Mouse (Mus musculus) midbrain, embryonic 13.5 days (tissue): ENCODE results near the gene Coq10b. TPM values are rescaled to one million over a fixed set of nuclear protein-coding genes. Genes with fewer than 3 reads are reported as not detected.
"Not testable (repeated sequence)": the region's sequence is repeated elsewhere in the genome, so short reads cannot be mapped to it uniquely, and the experiment has no call there.

Experiments used
- ATAC-seq: fragments of 200-750 bp; cut with Nextera tagmentation; 2 replicates; pipeline ENCODE4 v1.8.0; 2017; ENCODE audit warnings: mild to moderate bottlenecking, moderate TSS enrichment, moderate library complexity
- H3K27ac ChIP-seq: fragments of 300-500 bp; sonication (generic); 2 replicates; pipeline ENCODE4 v1.5.1; 2015; ENCODE audit warnings: inconsistent platforms, mild to moderate bottlenecking, moderate library complexity
- H3K27me3 ChIP-seq: fragments of 300-500 bp; sonication (generic); 2 replicates; pipeline ENCODE4 v1.6.1; 2015; ENCODE audit warnings: mild to moderate bottlenecking, inconsistent platforms
- H3K36me3 ChIP-seq: fragments of 300-500 bp; sonication (generic); 2 replicates; pipeline ENCODE4 v1.6.1; 2015; ENCODE audit warnings: mild to moderate bottlenecking, inconsistent platforms
- H3K4me1 ChIP-seq: fragments of 300-500 bp; sonication (generic); replicated peaks from 2 replicates; pipeline ENCODE4 v1.6.1; 2015; ENCODE audit warnings: inconsistent platforms
- H3K4me2 ChIP-seq: fragments of 300-500 bp; sonication (generic); replicated peaks from 2 replicates; pipeline ENCODE4 v1.6.1; 2015; ENCODE audit warnings: moderate library complexity, mild to moderate bottlenecking, inconsistent platforms
- H3K4me3 ChIP-seq: fragments of 300-500 bp; sonication (generic); replicated peaks from 2 replicates; pipeline ENCODE4 v1.5.1; 2015; ENCODE audit warnings: mild to moderate bottlenecking, inconsistent platforms
- H3K9ac ChIP-seq: fragments of 300-500 bp; sonication (generic); replicated peaks from 2 replicates; pipeline ENCODE4 v1.6.1; 2015; ENCODE audit warnings: mild to moderate bottlenecking, inconsistent platforms
- H3K9me3 ChIP-seq: fragments of 300-500 bp; sonication (generic); 2 replicates; pipeline ENCODE4 v1.6.1; 2016; ENCODE audit warnings: mild to moderate bottlenecking, inconsistent platforms
- WGBS: fragments of 180-500 bp; shearing (Covaris S2); methylation state at CpG from one replicate; pipeline ENCODE4 v1.1.7; 2015; 5-methylcytosine and 5-hydroxymethylcytosine counted together
- polyA plus RNA-seq: library from polyadenylated mRNA; unstranded; fragments of >200 nt; fragmentation: Nextera tagmentation; extraction: Ambion mirVana; gene quantifications from 2 replicates; pipeline ENCODE4 v1.2.1, GENCODE M21; 2015

Coq10b gene
- polyA plus RNA-seq, 1 experiment from 2014 or later: 33.1 TPM

DNA sequence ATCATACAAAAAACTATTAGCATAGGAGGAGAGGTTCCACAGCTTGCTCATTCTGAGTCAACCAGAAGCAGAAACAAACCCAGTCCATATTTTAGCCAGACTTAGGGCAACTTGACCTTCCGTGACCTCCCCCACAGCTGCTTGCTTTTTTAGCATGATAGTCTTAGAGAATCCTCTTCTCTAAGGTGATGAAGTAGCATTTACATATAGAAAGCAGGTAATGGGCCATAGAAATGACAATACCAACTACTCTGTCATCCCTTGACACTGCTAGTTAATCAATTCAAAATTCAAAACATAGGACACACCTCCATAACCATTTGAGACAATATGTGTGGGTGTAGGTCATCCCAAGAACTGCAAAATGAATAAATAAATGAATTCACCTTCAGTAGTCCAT is 12.6 kb upstream of the Coq10b start:
- H3K4me1 ChIP-seq: no peaks in the 10 kb centered on the region
- no peak overlapping the region for H3K9ac ChIP-seq
- no peak for ATAC-seq
- H3K4me2 ChIP-seq: no peak overlapping the region
- H3K27me3 ChIP-seq: no peaks in the 10 kb centered on the region
- WGBS: 89% methylated on average over 1 of the region's 1 CpGs
- H3K27ac ChIP-seq: no peak overlapping the region
- no peaks in the 10 kb centered on the region for H3K9me3 ChIP-seq
- no peaks in the 10 kb centered on the region for H3K36me3 ChIP-seq
- H3K4me3 ChIP-seq: no peak overlapping the region

DNA sequence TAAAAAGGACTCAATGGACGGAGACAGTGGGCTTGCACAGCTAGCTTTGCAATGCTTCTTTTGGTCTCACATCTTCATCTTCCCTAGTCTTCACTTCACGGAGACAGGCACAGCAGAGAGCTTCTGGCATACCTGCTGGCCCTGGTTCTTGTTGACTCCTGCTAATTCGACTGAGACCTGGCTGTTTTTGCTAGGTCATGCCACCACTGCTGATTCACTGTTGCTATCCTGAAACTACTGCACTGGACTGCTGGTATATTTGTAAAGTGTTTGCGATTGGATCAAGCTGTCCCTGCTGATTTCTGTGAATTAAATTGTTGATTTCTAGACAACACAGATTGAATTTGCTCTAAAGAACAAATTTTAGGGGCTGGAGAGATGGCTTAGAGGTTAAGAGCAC is 10.9 kb upstream of the Coq10b start:
- Histone ChIP-seq H3K9ac (no peak overlapping the region), H3K4me1 (no peaks in the 10 kb centered on the region), H3K36me3 (no peaks in the 10 kb centered on the region), H3K4me2 (no peak overlapping the region), H3K4me3 (no peak overlapping the region), H3K27me3 (no peaks in the 10 kb centered on the region), H3K27ac (no peak overlapping the region), H3K9me3 (no peaks in the 10 kb centered on the region)
- no peak for ATAC-seq
- WGBS: 82% methylated on average over 4 of the region's 4 CpGs

DNA sequence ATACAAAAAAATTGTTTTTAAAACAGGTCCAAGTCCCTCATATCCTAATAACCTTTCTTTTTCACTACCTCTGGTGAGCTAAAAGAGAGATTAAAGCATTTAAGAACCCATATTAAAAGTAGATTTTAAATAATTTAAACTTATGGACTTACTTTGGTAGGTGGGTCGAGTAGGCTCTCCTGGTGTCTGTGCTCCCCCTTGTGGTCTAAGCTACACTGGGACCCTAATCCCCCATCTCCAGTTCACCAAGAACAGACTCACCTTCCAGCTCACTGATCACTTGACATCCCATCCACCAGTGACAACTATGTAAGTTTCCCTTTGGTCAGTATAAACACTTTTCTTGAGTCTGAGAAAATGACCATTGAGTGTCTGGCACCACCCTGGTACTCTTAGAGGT is 10.3 kb upstream of the Coq10b start:
- 74% methylated on average over 1 of the region's 1 CpGs for WGBS
- no peak overlapping the region for H3K4me3 ChIP-seq
- no peaks in the 10 kb centered on the region for H3K9me3 ChIP-seq
- H3K27ac ChIP-seq: no peak overlapping the region
- H3K36me3 ChIP-seq: no peaks in the 10 kb centered on the region
- no peak overlapping the region for H3K4me2 ChIP-seq
- H3K9ac ChIP-seq: no peak overlapping the region
- H3K4me1 ChIP-seq: no peaks in the 10 kb centered on the region
- no peaks in the 10 kb centered on the region for H3K27me3 ChIP-seq
- ATAC-seq: no peak

DNA sequence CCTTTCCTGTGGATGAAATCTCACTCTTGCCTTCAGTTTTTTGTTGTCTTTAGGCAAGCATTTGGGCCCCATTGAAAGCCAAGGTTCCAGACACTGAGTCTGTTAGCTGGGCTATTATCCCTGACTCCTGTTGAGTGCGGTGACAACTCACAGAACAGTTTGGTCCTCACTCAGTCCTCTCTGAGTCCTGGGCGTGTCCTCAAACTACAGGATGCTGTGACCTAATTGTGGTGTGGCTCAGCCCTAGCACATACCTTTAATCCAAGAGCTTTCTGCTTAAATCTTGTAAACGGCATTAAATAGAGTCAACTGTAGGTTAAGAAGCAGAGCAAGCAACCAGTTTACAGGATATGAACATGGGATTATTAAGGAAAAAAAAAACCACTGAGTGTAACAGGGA is 9.4 kb upstream of the Coq10b start:
- no peak for ATAC-seq
- WGBS: 83% methylated on average over 3 of the region's 3 CpGs
- no peaks in the 10 kb centered on the region for H3K4me1 ChIP-seq
- no peaks in the 10 kb centered on the region for H3K36me3 ChIP-seq
- no peak overlapping the region for H3K27ac ChIP-seq
- no peaks in the 10 kb centered on the region for H3K27me3 ChIP-seq
- H3K4me3 ChIP-seq: no peak overlapping the region
- no peak overlapping the region for H3K9ac ChIP-seq
- H3K9me3 ChIP-seq: no peaks in the 10 kb centered on the region
- no peak overlapping the region for H3K4me2 ChIP-seq

DNA sequence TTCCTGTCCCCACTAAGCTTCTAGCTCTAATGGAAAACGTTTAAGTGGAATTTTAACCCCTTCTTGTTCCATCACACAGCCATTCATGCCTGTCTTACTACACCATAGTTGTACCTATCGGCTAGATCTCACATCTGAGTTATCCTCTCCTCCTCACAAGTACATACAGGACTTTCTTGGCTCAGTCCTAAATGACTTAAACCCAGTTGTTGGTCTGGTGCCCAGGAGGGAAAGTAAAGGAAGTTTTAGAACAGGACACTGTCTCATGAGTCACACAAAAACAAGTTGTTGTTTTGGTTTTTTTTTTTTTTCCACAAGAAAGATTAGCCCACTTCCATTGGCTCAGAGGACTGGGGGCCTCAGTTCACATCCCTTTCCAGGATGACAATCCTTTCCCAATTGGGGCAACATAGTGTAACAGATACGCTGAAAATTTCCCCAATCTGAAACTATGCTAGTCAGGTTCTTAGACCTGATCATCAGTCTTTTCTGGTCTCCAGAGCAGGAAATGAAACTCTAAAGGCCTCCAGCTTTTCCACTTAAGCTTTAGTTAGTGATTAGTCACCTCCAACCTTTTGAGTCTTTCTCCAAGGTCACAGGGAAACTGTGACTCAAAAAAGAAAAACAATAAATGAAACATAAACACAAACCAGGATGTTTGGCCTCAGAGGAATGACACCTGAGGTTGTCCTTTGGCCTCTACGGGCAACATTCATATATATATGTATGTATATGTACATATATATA is 3.6 kb upstream of the Coq10b start:
- Histone ChIP-seq H3K27me3 (peaks cover 8% of the 10 kb centered on the region), H3K36me3 (no peaks in the 10 kb centered on the region), H3K4me2 (no peak overlapping the region), H3K9ac (no peak overlapping the region), H3K4me3 (no peak overlapping the region), H3K27ac (no peak overlapping the region), H3K9me3 (no peaks in the 10 kb centered on the region), H3K4me1 (peaks cover 12% of the 10 kb centered on the region)
- WGBS: 71% methylated on average over 4 of the region's 4 CpGs
- no peak for ATAC-seq

DNA sequence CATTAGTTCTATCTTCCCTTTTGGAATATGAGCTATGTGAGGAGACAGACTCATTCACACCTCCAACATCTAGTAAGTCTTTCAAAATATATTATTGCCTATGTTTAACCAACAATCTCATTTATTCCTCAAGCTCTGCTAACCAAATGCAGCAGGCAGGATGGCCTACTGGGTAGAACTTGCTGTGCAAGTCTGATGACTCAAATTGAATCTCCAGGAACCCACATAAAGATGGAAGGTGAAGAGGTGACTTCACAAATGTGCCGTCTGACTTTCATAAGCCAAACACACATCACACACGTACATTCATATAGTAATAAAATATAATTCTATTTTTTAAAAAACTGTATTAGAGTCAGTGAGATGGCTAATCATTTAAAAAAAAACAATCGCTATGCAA is 899 bp upstream of the Coq10b start:
- Histone ChIP-seq H3K4me2 (peak overlapping the region; percentile 73), H3K27ac (no peak overlapping the region), H3K36me3 (peaks cover under 1% of the 10 kb centered on the region), H3K9me3 (no peaks in the 10 kb centered on the region), H3K4me1 (peaks cover 23% of the 10 kb centered on the region), H3K4me3 (peak overlapping the region; percentile 88), H3K9ac (no peak overlapping the region; the same call in 1 of the 2 replicates), H3K27me3 (peaks cover 8% of the 10 kb centered on the region)
- WGBS: 82% methylated on average over 3 of the region's 3 CpGs
- ATAC-seq: no peak

DNA sequence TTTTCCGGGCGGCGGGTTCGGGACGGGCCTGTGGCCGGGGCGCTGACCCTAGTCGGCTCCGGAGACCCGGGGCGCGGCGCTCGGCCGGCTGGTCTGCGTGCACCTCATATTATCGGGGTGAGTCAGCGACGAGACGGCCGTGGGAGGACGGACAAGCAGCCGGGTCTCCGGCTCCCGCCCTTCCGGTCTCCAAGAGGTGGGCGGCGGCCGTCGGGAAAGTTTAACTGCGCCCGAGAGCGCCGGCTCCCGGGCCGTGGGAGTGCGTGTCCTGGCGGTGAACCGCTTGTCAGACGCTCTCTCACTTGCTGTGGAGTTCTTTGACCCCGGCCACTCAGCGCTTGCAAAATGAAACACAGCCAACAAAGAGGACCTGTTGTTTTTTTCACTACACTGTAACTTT is 435 bp downstream of the Coq10b start:
- H3K4me3 ChIP-seq: peak overlapping the region; percentile 88
- WGBS: under 1% methylated on average over 42 of the region's 42 CpGs
- peak overlapping the region; percentile 79 for H3K9ac ChIP-seq
- peaks cover 8% of the 10 kb centered on the region for H3K27me3 ChIP-seq
- H3K9me3 ChIP-seq: no peaks in the 10 kb centered on the region
- peak overlapping the region; percentile 76 for H3K4me2 ChIP-seq
- H3K27ac ChIP-seq: peak overlapping the region; percentile 74
- no peak for ATAC-seq
- peaks cover 5% of the 10 kb centered on the region for H3K36me3 ChIP-seq
- H3K4me1 ChIP-seq: peaks cover 23% of the 10 kb centered on the region

DNA sequence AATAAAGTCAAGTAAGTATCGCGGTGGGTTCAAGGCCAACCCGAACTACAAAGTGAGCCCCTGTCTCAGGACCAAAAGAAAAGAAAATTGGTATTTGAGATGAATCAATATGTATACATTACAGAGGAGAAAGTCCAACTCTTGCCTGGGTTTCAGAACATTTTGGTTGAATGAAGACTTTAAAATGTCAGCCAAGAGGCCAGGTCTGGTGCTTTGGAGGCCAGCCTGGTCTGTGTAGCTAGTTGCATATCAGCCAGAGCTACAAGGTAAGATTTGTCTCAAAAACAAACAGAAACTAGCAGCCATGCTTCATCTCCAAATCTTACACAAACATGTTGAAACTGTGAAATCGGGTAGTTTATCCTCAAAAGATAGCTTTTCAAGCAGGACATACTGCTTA is 1.0 kb downstream of the Coq10b start:
- no peak for ATAC-seq
- Histone ChIP-seq H3K27ac (no peak overlapping the region), H3K27me3 (peaks cover 8% of the 10 kb centered on the region), H3K4me1 (peaks cover 24% of the 10 kb centered on the region), H3K36me3 (peaks cover 5% of the 10 kb centered on the region), H3K4me3 (peak overlapping the region; percentile 88), H3K9me3 (no peaks in the 10 kb centered on the region), H3K9ac (peak overlapping the region; percentile 79; the same call in 1 of the 2 replicates), H3K4me2 (peak overlapping the region; percentile 76)
- WGBS: 81% methylated on average over 4 of the region's 4 CpGs

DNA sequence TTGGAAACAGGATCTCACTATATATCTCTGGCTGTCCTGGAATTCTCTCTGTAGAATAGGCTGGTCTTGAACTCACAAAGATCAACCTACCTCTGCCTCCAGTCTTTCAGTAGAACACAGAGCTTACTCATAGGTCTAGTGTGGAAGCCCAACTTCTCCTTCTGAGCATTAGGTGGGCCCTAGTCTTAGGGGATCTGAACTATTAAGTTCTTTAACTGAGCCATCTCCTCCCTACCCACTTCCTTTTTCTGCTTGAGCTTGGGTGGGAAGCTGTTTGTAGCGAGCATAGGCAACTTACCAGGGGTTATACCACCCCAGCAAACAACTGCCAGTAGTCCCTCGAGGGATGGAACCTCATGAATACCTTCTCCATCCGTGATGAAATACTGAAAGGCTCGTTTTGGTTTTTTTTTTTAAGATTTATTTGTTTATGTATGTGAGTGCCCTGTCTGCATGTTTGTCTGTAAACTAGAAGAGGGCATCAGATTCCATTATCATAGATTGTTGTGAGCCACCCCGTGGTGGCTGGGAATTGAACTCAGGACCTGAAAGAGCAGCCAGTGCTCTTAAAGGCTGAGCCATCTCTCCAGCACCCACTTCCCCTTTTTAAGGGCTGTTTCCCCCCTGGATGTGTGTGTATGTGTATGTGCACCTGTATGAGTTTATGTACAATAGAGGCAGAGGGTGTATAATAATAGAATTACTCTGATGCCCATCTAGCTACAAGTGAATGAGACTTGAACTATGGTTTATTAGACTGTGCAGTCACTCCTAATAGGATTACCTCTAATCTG is 2.9 kb downstream of the Coq10b start:
- no peak overlapping the region for H3K4me3 ChIP-seq
- peaks cover 5% of the 10 kb centered on the region for H3K36me3 ChIP-seq
- peaks cover 6% of the 10 kb centered on the region for H3K27me3 ChIP-seq
- no peak overlapping the region for H3K9ac ChIP-seq
- no peak overlapping the region for H3K27ac ChIP-seq
- ATAC-seq: no peak
- H3K9me3 ChIP-seq: no peaks in the 10 kb centered on the region
- no peak overlapping the region for H3K4me2 ChIP-seq
- 84% methylated on average over 5 of the region's 5 CpGs for WGBS
- peaks cover 26% of the 10 kb centered on the region for H3K4me1 ChIP-seq

DNA sequence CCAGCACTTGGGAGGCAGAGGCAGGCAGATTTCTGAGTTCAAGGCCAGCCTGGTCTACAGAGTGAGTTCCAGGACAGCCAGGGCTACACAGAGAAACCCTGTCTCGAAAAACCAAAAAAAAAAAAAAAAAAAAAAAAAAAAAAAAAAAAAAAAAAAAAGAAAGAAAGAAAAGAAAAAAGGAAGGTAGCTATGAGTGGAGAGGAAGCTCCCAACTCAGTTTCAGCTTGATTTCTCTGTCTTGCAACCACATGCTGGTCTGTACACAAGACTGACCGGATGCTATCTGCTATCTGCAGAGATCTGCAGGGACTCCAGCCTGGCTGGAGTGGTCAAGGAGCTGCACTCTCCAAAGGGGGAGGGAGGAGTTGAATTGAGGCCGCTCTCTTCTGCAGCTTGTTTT is 5.8 kb downstream of the Coq10b start:
- WGBS: 76% methylated on average over 2 of the region's 3 CpGs
- H3K4me1 ChIP-seq: peaks cover 20% of the 10 kb centered on the region
- ATAC-seq, H3K27ac ChIP-seq, H3K9me3 ChIP-seq, H3K9ac ChIP-seq, H3K4me2 ChIP-seq, H3K4me3 ChIP-seq, H3K27me3 ChIP-seq: not testable (repeated sequence)
- peaks cover 18% of the 10 kb centered on the region for H3K36me3 ChIP-seq

DNA sequence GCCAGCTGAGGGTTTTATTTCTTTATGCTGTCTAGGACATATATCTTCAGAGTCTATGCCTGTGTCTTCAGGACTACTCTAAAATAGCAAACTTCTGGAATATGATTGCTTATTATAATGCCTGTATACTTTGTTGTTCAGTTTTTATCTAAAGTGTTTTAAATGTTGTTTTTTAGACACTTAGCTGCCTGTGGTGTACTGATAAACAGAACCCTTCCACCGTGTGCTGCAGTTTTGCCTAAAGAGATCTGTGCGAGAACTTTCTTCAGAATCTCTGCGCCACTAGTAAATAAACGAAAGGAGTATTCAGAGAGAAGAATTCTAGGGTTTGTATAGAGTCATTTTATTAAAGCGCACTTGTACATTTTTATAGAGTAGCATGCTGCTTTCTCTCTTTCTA is 8.5 kb downstream of the Coq10b start:
- no peak overlapping the region for H3K4me3 ChIP-seq
- no peaks in the 10 kb centered on the region for H3K9me3 ChIP-seq
- H3K9ac ChIP-seq: no peak overlapping the region
- no peaks in the 10 kb centered on the region for H3K27me3 ChIP-seq
- no peak for ATAC-seq
- peaks cover 39% of the 10 kb centered on the region for H3K36me3 ChIP-seq
- no peak overlapping the region for H3K4me2 ChIP-seq
- WGBS: 92% methylated on average over 5 of the region's 5 CpGs
- H3K27ac ChIP-seq: no peak overlapping the region
- H3K4me1 ChIP-seq: 0 out of 2 replicates have a peak, but pooled peaks cover 3% of the 10 kb centered on the region

DNA sequence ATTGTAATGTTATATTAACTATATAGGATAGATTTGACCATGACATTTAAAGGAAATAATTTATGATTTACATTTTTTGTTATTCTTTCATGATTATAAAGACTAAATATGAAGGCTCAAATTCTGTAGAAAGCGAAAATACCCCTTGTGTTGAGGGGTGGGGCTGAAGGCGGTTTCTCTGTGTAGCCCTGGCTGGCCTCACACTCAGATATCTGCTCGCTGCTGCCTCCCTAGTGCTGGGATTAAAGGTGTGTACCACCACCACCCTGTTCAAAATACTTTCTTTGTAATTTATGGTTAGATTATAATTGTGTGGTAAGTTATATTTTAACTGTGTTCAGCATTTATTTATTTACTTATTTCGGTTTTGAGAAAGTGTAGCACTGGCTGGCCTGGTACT is 9.2 kb downstream of the Coq10b start:
- ATAC-seq: no peak
- peaks cover 43% of the 10 kb centered on the region for H3K36me3 ChIP-seq
- H3K9ac ChIP-seq: no peak overlapping the region
- WGBS: 92% methylated on average over 4 of the region's 4 CpGs
- H3K4me2 ChIP-seq: no peak overlapping the region
- no peaks in the 10 kb centered on the region for H3K27me3 ChIP-seq
- no peak overlapping the region for H3K4me3 ChIP-seq
- H3K27ac ChIP-seq: no peak overlapping the region
- H3K4me1 ChIP-seq: 0 out of 2 replicates have a peak, but pooled peaks cover 3% of the 10 kb centered on the region
- no peaks in the 10 kb centered on the region for H3K9me3 ChIP-seq
